Mouse (Mus musculus): ENCODE results near the gene Ddr1. TPM values are rescaled to one million over a fixed set of nuclear protein-coding genes. Genes with fewer than 3 reads are reported as not detected.

Gene Ddr1
- polyA plus RNA-seq, 1 experiment from 2014 or later = 38.4 TPM

- no peak overlapping the region for H3K4me3 ChIP-seq (replicated peaks)
- 78% methylated on average over 3 of the region's 3 CpGs for WGBS
Measured at GRCm38 (mm10) chr17:35635202-35635601, 69.2 kb downstream of the Ddr1 start.

GRCm38 (mm10) chr17:35633992-35634391 lies 70.4 kb downstream of the Ddr1 start:
- no peaks in the 10 kb centered on the region for H3K36me3 ChIP-seq
- peaks cover 13% of the 10 kb centered on the region for H3K27me3 ChIP-seq
- no peak overlapping the region for H3K27ac ChIP-seq
- no peak; the same call in 1 of the 2 replicates for ATAC-seq (ENCODE audit: insufficient number of reproducible peaks, insufficient read depth, low FRiP score, low TSS enrichment, low read depth)
- H3K4me2 ChIP-seq = no peak overlapping the region
- H3K9ac ChIP-seq (replicated peaks) = no peak overlapping the region
- peaks cover 5% of the 10 kb centered on the region for H3K4me1 ChIP-seq (replicated peaks)
- H3K9me3 ChIP-seq = no peaks in the 10 kb centered on the region
- WGBS = 6% methylated on average over 1 of the region's 1 CpGs
- no peak overlapping the region for H3K4me3 ChIP-seq (replicated peaks)

More at GRCm38 (mm10) chr17:35635202-35635601, 69.2 kb downstream of the Ddr1 start:
- peaks cover 5% of the 10 kb centered on the region for H3K4me1 ChIP-seq (replicated peaks)
- no peak for ATAC-seq (ENCODE audit: insufficient number of reproducible peaks, insufficient read depth, low FRiP score, low TSS enrichment, low read depth)
- no peak overlapping the region for H3K4me2 ChIP-seq
- H3K27ac ChIP-seq = no peak overlapping the region
- no peak overlapping the region for H3K9ac ChIP-seq (replicated peaks)
- no peaks in the 10 kb centered on the region for H3K9me3 ChIP-seq
- H3K27me3 ChIP-seq = peaks cover 13% of the 10 kb centered on the region
- H3K36me3 ChIP-seq = no peaks in the 10 kb centered on the region

Other genes starting within 250 kb of the Ddr1 start
- gene H2-Q10, start 234.5 kb downstream of the Ddr1 start, polyA plus RNA-seq (2016; fragmentation: Nextera tagmentation; extraction: Ambion mirVana) = 0.41 and 0.42 TPM in 2 replicates
- gene Pou5f1, start 198.6 kb downstream of the Ddr1 start, polyA plus RNA-seq (2016; fragmentation: Nextera tagmentation; extraction: Ambion mirVana) = 0.56 TPM in 1 of 2 replicates, not detected in the other
- gene Tcf19, start 187.8 kb downstream of the Ddr1 start, polyA plus RNA-seq (2016; fragmentation: Nextera tagmentation; extraction: Ambion mirVana) = 60.5 and 62.3 TPM in 2 replicates
- gene Cchcr1, start 187.5 kb downstream of the Ddr1 start, polyA plus RNA-seq (2016; fragmentation: Nextera tagmentation; extraction: Ambion mirVana) = 26.1 and 26.3 TPM in 2 replicates
- gene Psors1c2, start 171.4 kb downstream of the Ddr1 start, polyA plus RNA-seq (2016; fragmentation: Nextera tagmentation; extraction: Ambion mirVana) = 0.96 and 1.3 TPM in 2 replicates
- not detected in 2 replicates for gene Cdsn, start 152.5 kb downstream of the Ddr1 start, polyA plus RNA-seq (2016; fragmentation: Nextera tagmentation; extraction: Ambion mirVana)
- 0.17 TPM in 1 of 2 replicates, not detected in the other for gene 2300002M23Rik, start 137.2 kb downstream of the Ddr1 start, polyA plus RNA-seq (2016; fragmentation: Nextera tagmentation; extraction: Ambion mirVana)
- not detected in 2 replicates for gene Sfta2, start 103.1 kb downstream of the Ddr1 start, polyA plus RNA-seq (2016; fragmentation: Nextera tagmentation; extraction: Ambion mirVana)
- gene Gm9573, start 78.0 kb downstream of the Ddr1 start, polyA plus RNA-seq (2016; fragmentation: Nextera tagmentation; extraction: Ambion mirVana) = not detected in 2 replicates
- gene Mucl3, start 60.9 kb downstream of the Ddr1 start, polyA plus RNA-seq (2016; fragmentation: Nextera tagmentation; extraction: Ambion mirVana) = 0.08 and 0.10 TPM in 2 replicates
- 20.0 and 23.4 TPM in 2 replicates for gene Vars2, start 37.0 kb downstream of the Ddr1 start, polyA plus RNA-seq (2016; fragmentation: Nextera tagmentation; extraction: Ambion mirVana)
- 53.6 and 58.2 TPM in 2 replicates for gene Gtf2h4, start 30.9 kb downstream of the Ddr1 start, polyA plus RNA-seq (2016; fragmentation: Nextera tagmentation; extraction: Ambion mirVana)
- gene Ier3, start 117.1 kb upstream of the Ddr1 start, polyA plus RNA-seq (2016; fragmentation: Nextera tagmentation; extraction: Ambion mirVana) = 8.7 and 9.9 TPM in 2 replicates
- gene Flot1, start 118.6 kb upstream of the Ddr1 start, polyA plus RNA-seq (2016; fragmentation: Nextera tagmentation; extraction: Ambion mirVana) = 45.8 and 45.9 TPM in 2 replicates
- gene Tubb5, start 133.7 kb upstream of the Ddr1 start, polyA plus RNA-seq (2016; fragmentation: Nextera tagmentation; extraction: Ambion mirVana) = 1,183 and 1,215 TPM in 2 replicates
- gene Mdc1, start 136.9 kb upstream of the Ddr1 start, polyA plus RNA-seq (2016; fragmentation: Nextera tagmentation; extraction: Ambion mirVana) = 16.9 and 19.4 TPM in 2 replicates
- 51.3 and 52.5 TPM in 2 replicates for gene Nrm, start 156.7 kb upstream of the Ddr1 start, polyA plus RNA-seq (2016; fragmentation: Nextera tagmentation; extraction: Ambion mirVana)
- gene Ppp1r18, start 161.0 kb upstream of the Ddr1 start, polyA plus RNA-seq (2016; fragmentation: Nextera tagmentation; extraction: Ambion mirVana) = 21.3 and 24.0 TPM in 2 replicates
- gene Dhx16, start 175.2 kb upstream of the Ddr1 start, polyA plus RNA-seq (2016; fragmentation: Nextera tagmentation; extraction: Ambion mirVana) = 56.9 and 64.3 TPM in 2 replicates
- gene 2310061I04Rik, start 192.8 kb upstream of the Ddr1 start, polyA plus RNA-seq (2016; fragmentation: Nextera tagmentation; extraction: Ambion mirVana) = 18.6 and 24.8 TPM in 2 replicates
- gene Atat1, start 205.5 kb upstream of the Ddr1 start, polyA plus RNA-seq (2016; fragmentation: Nextera tagmentation; extraction: Ambion mirVana) = 139 and 143 TPM in 2 replicates
- 61.2 and 66.8 TPM in 2 replicates for gene Mrps18b, start 211.8 kb upstream of the Ddr1 start, polyA plus RNA-seq (2016; fragmentation: Nextera tagmentation; extraction: Ambion mirVana)
- gene Ppp1r10, start 211.8 kb upstream of the Ddr1 start, polyA plus RNA-seq (2016; fragmentation: Nextera tagmentation; extraction: Ambion mirVana) = 50.4 and 50.7 TPM in 2 replicates